Mouse (Mus musculus): Measurements from ENCODE around the gene Lrpap1.

GRCm38 (mm10) chr5:35147963-35148767 lies 42.6 kb upstream of the Lrpap1 start:
- no peak for TF ChIP-seq POLR2A (IDR thresholded peaks at IDR 0.05; ENCODE audit: control insufficient read depth, low read depth, low read length)
- no peak for TF ChIP-seq CTCF (IDR thresholded peaks at IDR 0.05; ENCODE audit: control insufficient read depth, insufficient read depth, insufficient replicate concordance, low read depth, low read length)

Measured in testis, adult 2 months (tissue).